Mouse (Mus musculus) B cell, adult 2 months (primary cell): ENCODE results near the gene Ift20.
"Not testable (repeated sequence)": the region's sequence is repeated elsewhere in the genome, so short reads cannot be mapped to it uniquely, and the experiment has no call there.

Experiments
- DNase-seq, 2 experiments: peaks; one replicate each; pipeline ENCODE4 v3.0.0; 2022

Ift20 gene

DNA sequence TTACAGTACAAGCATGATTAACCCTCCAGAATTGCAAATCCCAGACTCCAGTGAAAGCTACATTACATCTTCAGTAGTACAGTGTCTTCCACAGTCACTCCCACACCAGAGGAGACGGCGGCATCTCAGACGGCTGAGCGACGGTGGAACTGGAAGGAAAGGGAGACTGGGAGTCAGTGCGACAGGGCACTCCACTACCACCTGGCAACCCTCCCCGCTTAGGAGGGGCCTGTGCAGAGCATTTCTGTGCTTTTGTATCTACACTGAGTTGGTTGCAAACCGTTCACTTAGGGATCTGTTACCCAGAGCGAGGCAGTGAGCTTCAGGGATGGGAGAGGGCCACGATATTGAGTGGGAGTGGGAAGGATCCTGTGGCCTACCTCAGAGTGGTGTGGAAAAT is 32.7 kb downstream of the Ift20 start:
- no peak for DNase-seq

DNA sequence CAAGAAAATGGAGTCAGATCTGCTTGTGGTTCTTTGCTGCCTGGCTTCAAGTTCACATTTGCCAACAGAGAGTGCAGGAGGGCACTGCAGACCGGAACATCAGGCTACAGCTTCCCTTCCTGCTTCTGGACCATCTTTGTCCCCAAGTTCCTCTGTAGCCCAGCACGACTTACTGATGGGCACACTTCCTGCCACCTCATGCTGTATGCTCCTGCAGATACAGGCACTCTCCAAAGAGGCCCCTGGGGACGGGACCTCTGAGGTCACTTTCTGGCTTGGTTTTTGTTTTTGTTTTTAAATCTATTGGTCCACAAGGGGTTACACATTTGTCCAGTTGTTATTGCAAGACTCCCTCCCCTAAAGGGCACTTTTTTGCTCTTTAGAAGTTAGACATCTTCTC is 33.6 kb downstream of the Ift20 start:
- DNase-seq, result no peak

GRCm38 (mm10) chr11:78571441-78571840 is 35.3 kb downstream of the Ift20 start:
- DNase-seq, result no peak

DNA sequence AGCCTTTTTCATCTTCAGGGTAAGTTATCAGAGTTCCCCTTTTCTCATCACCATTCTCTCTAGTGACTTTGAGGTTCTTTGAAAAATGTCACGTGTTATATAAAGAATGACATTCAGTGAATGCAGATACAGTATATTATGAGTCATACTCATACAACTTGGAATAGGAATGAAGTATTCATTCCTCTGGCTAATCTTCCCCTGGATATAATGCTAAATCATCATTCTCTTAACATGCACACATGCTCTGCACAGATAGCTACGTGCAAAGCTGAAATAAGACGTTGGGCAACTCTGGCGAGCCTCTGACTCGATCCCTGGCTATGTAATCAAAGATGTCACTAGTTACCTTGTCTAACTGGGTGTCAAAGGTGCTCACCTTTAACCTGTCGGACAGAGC is 35.7 kb downstream of the Ift20 start:
- no peak for DNase-seq

DNA sequence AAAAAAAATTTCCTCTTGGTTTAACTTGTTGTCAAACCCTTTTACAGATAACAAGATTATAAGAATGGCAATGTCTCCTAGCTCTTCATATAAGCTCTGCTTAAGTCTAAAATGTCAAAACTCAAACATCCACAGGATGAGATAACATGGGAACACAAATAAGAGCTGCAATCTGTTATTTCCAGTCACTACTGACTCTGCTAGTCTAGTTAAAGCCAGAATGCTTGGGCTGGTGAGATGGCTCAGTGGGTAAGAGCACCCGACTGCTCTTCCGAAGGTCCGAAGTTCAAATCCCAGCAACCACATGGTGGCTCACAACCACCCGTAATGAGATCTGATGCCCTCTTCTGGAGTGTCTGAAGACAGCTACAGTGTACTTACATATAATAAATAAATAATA is 37.9 kb downstream of the Ift20 start:
- DNase-seq, result not testable (repeated sequence)

DNA sequence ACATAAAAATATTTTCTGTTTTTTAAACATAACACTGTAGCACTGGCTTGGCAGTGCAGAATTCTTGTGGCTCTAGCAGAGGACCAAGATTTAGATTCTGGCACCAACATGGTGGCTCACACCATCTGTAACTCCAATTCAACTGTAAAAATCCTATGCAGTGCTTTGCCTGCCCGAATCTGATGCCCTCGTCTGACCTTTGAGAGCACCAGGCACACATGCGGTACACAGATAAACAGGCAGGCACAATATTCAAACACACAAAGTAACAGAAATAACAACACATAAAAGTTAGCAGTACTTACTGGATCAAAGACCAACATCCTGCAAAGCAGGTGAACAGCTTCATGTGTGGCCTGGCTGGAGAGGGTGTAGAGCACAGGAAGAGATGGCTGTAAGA is 38.4 kb downstream of the Ift20 start:
- DNase-seq, result no peak

GRCm38 (mm10) chr11:78574975-78575374 is 38.8 kb downstream of the Ift20 start:
- DNase-seq, result no peak

GRCm38 (mm10) chr11:78582848-78583247 is 46.7 kb downstream of the Ift20 start:
- DNase-seq, result no peak

DNA sequence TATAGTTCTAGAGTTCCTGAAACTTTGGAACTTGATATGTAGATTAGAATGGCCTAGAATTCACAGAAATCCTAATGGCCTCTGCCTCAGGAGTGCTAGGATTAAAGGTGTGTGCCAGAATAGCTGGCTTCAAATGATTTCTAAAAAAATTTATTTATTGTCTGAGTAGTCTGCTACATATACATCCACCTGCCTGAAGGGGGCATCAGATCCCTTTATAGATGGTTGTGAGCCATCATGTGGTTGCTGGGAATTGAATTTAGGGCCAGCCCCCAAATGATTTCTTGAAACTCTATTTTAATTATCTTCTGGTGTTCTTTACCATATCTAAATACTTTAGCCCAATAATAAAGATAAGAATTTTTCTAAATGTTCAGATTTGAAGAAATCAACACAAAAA is 49.9 kb downstream of the Ift20 start:
- DNase-seq, result peak in 1 of 2 experiments; percentile 9

DNA sequence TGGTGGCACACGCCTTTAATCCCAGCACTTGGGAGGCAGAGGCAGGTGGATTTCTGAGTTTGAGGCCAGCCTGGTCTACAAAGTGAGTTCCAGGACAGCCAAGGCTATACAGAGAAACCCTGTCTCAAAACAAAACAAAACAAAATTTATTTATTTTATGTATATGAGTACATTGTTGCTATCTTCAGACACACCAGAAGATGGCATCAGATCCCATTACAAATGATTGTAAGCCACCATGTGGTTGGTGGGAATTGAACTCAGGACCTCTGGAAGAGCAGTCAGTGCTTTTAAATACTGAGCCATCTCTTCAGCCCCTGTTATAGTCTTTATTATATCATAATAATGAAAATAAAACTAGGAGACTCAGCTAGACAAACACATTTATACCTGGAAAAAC is 51.5 kb downstream of the Ift20 start:
- not testable (repeated sequence) for DNase-seq
